Comparison of ENCODE assay signal across 8 mouse cellular contexts in genomic region chr10:78134975-78135798, GRCm38 (mm10). TPM values are rescaled to one million over a fixed set of nuclear protein-coding genes. Genes with fewer than 3 reads are reported as not detected.
DNase-seq lines count a peak whose midpoint lies in the region; ATAC-seq and TF ChIP-seq lines count a peak whose summit lies in the region.

No protein-coding gene starts in this region.

- H3K36me3 ChIP-seq in E14TG2a.4 (ENCODE audit: insufficient read depth, low read length): no peaks in the 10 kb centered on the region
- no peaks in the 10 kb centered on the region for H3K36me3 ChIP-seq in heart, postnatal 0 days (replicated peaks; ENCODE audit: control insufficient read depth, insufficient read depth, low read length)

- peaks cover 15% of the 10 kb centered on the region for H3K27me3 ChIP-seq in E14TG2a.4 (ENCODE audit: insufficient read depth, low read length)
- 0 out of 2 replicates have a peak, but pooled peaks cover 5% of the 10 kb centered on the region for H3K27me3 ChIP-seq in heart, postnatal 0 days (ENCODE audit: control insufficient read depth, insufficient read depth, low read length)

- H3K4me3 ChIP-seq in E14TG2a.4 (replicated peaks; ENCODE audit: low read length): peak overlapping the region; percentile 59
- H3K4me3 ChIP-seq in heart, postnatal 0 days (ENCODE audit: low read depth, low read length): no peak overlapping the region

- TF ChIP-seq CTCF in E14TG2a.4 (conservative IDR thresholded peaks at IDR 0.05; ENCODE audit: low read length): no peak
- no peak for TF ChIP-seq CTCF in heart, postnatal 0 days (IDR thresholded peaks at IDR 0.05; ENCODE audit: low read depth)

- peak; percentile 33 for ATAC-seq in heart, postnatal 0 days (ENCODE audit: insufficient read depth, low read depth)

- H3K27ac ChIP-seq in heart, postnatal 0 days (ENCODE audit: low read depth): peak overlapping the region; percentile 15; the same call in 1 of the 2 replicates

- peak overlapping the region; percentile 22 for H3K4me2 ChIP-seq in heart, postnatal 0 days (ENCODE audit: low read depth, low read length)

- no peak overlapping the region for H3K9ac ChIP-seq in heart, postnatal 0 days (replicated peaks; ENCODE audit: low read depth, low read length)

- H3K4me1 ChIP-seq in E14TG2a.4 (replicated peaks; ENCODE audit: low read depth, low read length): peaks cover 20% of the 10 kb centered on the region
- H3K4me1 ChIP-seq in heart, postnatal 0 days (ENCODE audit: control insufficient read depth, insufficient read depth): peaks cover 18% of the 10 kb centered on the region; the same call in 1 of the 2 replicates

- TF ChIP-seq EP300 in heart, postnatal 0 days (IDR thresholded peaks at IDR 0.05; ENCODE audit: low read depth): no peak

- DNase-seq in embryo, embryonic 10 days (ENCODE audit: low spot score): peak; percentile 72
- DNase-seq in heart, postnatal 0 days (ENCODE audit: low spot score): no peak
- peak; percentile 63 to 69 for DNase-seq in kidney, postnatal 25 days
- peak; percentile 56 for DNase-seq in mesoderm, embryonic 11.5 days (ENCODE audit: low read depth, low spot score)
- DNase-seq in layer of hippocampus, adult 9-10 months (ENCODE audit: low spot score): no peak
- no peak for DNase-seq in left cerebral cortex, adult 18-20 months (ENCODE audit: low spot score in 2 of 2)
- no peak for DNase-seq in urinary bladder, postnatal 36 days (ENCODE audit: low spot score in 2 of 2)

- 9% methylated on average over 14 of the region's 14 CpGs for WGBS in heart, postnatal 0 days

- peaks cover 5% of the 10 kb centered on the region; the same call in 1 of the 2 replicates for H3K9me3 ChIP-seq in E14TG2a.4 (ENCODE audit: low read length)
- H3K9me3 ChIP-seq in heart, postnatal 0 days (replicated peaks; ENCODE audit: control insufficient read depth, low read length): no peaks in the 10 kb centered on the region

RNA-seq across cellular contexts. Expression of gene D10Jhu81e, which starts 34.4 kb away (rescaled TPM):
- 438 and 442 TPM in 2 replicates for total RNA-seq in heart, postnatal 0 days (2014; rRNA removed; ENCODE audit: low replicate concordance)
- 87.9 and 92.0 TPM in 2 replicates for polyA plus RNA-seq in heart, postnatal 0 days (2015; fragmentation: Nextera tagmentation; extraction: Ambion mirVana)
- 100 to 1,000 TPM; 112 to 114 TPM for total RNA-seq in left cerebral cortex, adult 18-20 months (2021)

RNA-seq across cellular contexts. Expression of gene Pwp2, which starts 49.8 kb away (rescaled TPM):
- total RNA-seq in heart, postnatal 0 days (2014; rRNA removed; ENCODE audit: low replicate concordance): 11.5 and 12.1 TPM in 2 replicates
- 6.2 and 6.9 TPM in 2 replicates for polyA plus RNA-seq in heart, postnatal 0 days (2015; fragmentation: Nextera tagmentation; extraction: Ambion mirVana)
- total RNA-seq in left cerebral cortex, adult 18-20 months (2021): 10 to 100 TPM; 19.2 to 19.6 TPM

Comparison
In these comparisons a context has a peak if more than half of its experiments do, and no peak if none do; other contexts are left out.
1. DNase-seq: peak in embryo, embryonic 10 days (single experiment), kidney, postnatal 25 days (2 of 2) and mesoderm, embryonic 11.5 days (single experiment); none in heart, postnatal 0 days (single experiment), layer of hippocampus, adult 9-10 months (single experiment), left cerebral cortex, adult 18-20 months (0 of 2) and urinary bladder, postnatal 36 days (0 of 2).